Mouse (Mus musculus): Measurements from ENCODE around the gene Ep300. TPM values are rescaled to one million over a fixed set of nuclear protein-coding genes. Genes with fewer than 3 reads are reported as not detected.

The Ep300 gene
- polyA plus RNA-seq (2017; shearing (Covaris generic)): 33.8 TPM

GRCm38 (mm10) chr15:81584913-81585745 lies at the start of gene Ep300:
Ep300 (plus strand) TSS chr15:81585351.

GRCm38 (mm10) chr15:81663697-81664561 lies 78.8 kb downstream of the Ep300 start, which contains the start of gene L3mbtl2:
L3mbtl2 (plus strand) TSS chr15:81663889.

GRCm38 (mm10) chr15:81697175-81697574 lies 112.0 kb downstream of the Ep300 start, which contains the start of gene Chadl:
Chadl (minus strand) TSS chr15:81697287.

Other genes with a start within 250 kb of the Ep300 start
- gene Slc25a17, start 224.5 kb upstream of the Ep300 start, polyA plus RNA-seq (2017; shearing (Covaris generic)): 63.8 TPM
- 189 TPM for gene St13, start 185.3 kb upstream of the Ep300 start, polyA plus RNA-seq (2017; shearing (Covaris generic))
- 9.7 TPM for gene Xpnpep3, start 185.2 kb upstream of the Ep300 start, polyA plus RNA-seq (2017; shearing (Covaris generic))
- gene Dnajb7, start 177.1 kb upstream of the Ep300 start, polyA plus RNA-seq (2017; shearing (Covaris generic)): 0.73 TPM
- 361 TPM for gene Rbx1, start 119.1 kb upstream of the Ep300 start, polyA plus RNA-seq (2017; shearing (Covaris generic))
- 33.7 TPM for gene L3mbtl2, start 78.5 kb downstream of the Ep300 start, polyA plus RNA-seq (2017; shearing (Covaris generic))
- 4.7 TPM for gene Chadl, start 111.9 kb downstream of the Ep300 start, polyA plus RNA-seq (2017; shearing (Covaris generic))
- 6.3 TPM for gene Zc3h7b, start 159.7 kb downstream of the Ep300 start, polyA plus RNA-seq (2017; shearing (Covaris generic))
- gene Rangap1, start 160.2 kb downstream of the Ep300 start, polyA plus RNA-seq (2017; shearing (Covaris generic)): 98.3 TPM
- 13.4 TPM for gene Tef, start 217.1 kb downstream of the Ep300 start, polyA plus RNA-seq (2017; shearing (Covaris generic))

All from activated CD4-positive, CD25-positive, alpha-beta regulatory T cell, adult 9 weeks (primary cell).